Comparison of ENCODE assay signal across 22 mouse cellular contexts in the genomic region with DNA sequence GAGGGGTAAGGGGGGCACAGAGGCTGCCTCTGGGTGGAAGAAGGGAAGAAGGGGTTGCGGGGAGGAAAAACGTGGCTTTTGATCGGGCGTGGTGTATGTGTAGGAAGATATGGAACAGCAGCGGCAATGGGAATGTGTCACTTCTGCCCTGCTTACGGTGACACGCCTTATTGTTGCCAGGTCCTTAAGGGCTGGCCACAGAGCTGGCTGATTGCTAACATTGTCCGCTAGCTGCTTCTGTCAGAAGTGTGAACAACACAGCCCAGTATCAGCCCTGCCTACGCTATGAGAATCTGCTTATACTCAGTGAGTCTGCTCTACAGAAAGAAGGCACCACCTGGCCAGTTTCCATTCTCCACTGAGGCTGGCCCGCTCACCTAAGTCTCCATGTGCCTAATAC. TPM values are rescaled to one million over a fixed set of nuclear protein-coding genes. Genes with fewer than 3 reads are reported as not detected.
DNase-seq lines count a peak whose midpoint lies in the region; ATAC-seq and TF ChIP-seq lines count a peak whose summit lies in the region.
"Had no signal": no experiment of that assay in that cellular context is flagged by ENCODE, and none has a peak within 500 bp of the region (broad histone marks: within the 10 kb centered on the region; RNA-seq: fewer than 3 reads in every experiment).

No protein-coding gene starts in this region.

- H3K27me3 ChIP-seq in heart, embryonic 12.5 days (replicated peaks) = no peaks in the 10 kb centered on the region
- no peaks in the 10 kb centered on the region for H3K27me3 ChIP-seq in heart, embryonic 11.5 days (ENCODE audit: control insufficient read depth, insufficient read depth, low read length)
- H3K27me3 ChIP-seq in heart, embryonic 16.5 days (ENCODE audit: control insufficient read depth, insufficient read depth, low read length) = no peaks in the 10 kb centered on the region
- no peaks in the 10 kb centered on the region for H3K27me3 ChIP-seq in heart, postnatal 0 days (ENCODE audit: control insufficient read depth, insufficient read depth, low read length)
- H3K27me3 ChIP-seq in limb, embryonic 10.5 days (ENCODE audit: low read depth, poor library complexity, severe bottlenecking) = no peaks in the 10 kb centered on the region
- H3K27me3 ChIP-seq: CH12.LX; forebrain, embryonic 13.5 days; Patski had no signal

- peak overlapping the region; percentile 20 for H3K4me2 ChIP-seq in heart, embryonic 12.5 days
- no peak overlapping the region for H3K4me2 ChIP-seq in heart, embryonic 11.5 days
- peak overlapping the region; percentile 1; the same call in 1 of the 2 replicates for H3K4me2 ChIP-seq in heart, embryonic 16.5 days (ENCODE audit: low read depth, low read length)
- no peak overlapping the region for H3K4me2 ChIP-seq in heart, postnatal 0 days (ENCODE audit: low read depth, low read length)
- H3K4me2 ChIP-seq: forebrain, embryonic 13.5 days; hindbrain, embryonic 14.5 days had no signal

- H3K9me3 ChIP-seq in heart, embryonic 12.5 days (replicated peaks) = no peaks in the 10 kb centered on the region
- no peaks in the 10 kb centered on the region for H3K9me3 ChIP-seq in heart, embryonic 11.5 days (replicated peaks; ENCODE audit: control insufficient read depth, low read length)
- H3K9me3 ChIP-seq in heart, embryonic 16.5 days (replicated peaks; ENCODE audit: control insufficient read depth, low read length) = peaks cover 4% of the 10 kb centered on the region; the same call in 1 of the 2 replicates
- H3K9me3 ChIP-seq in heart, postnatal 0 days (replicated peaks; ENCODE audit: control insufficient read depth, low read length) = peaks cover 15% of the 10 kb centered on the region
- no peaks in the 10 kb centered on the region for H3K9me3 ChIP-seq in limb, embryonic 10.5 days (replicated peaks)
- H3K9me3 ChIP-seq: embryonic facial prominence, embryonic 10.5 days; forebrain, embryonic 13.5 days; hindbrain, embryonic 10.5 days had no signal

- intact Hi-C loops in heart, postnatal 25 days (cut with DNase I) = no loop called here

- ATAC-seq in heart, embryonic 12.5 days (ENCODE audit: insufficient number of reproducible peaks, low FRiP score) = no peak
- no peak for ATAC-seq in heart, embryonic 11.5 days (replicated peaks; ENCODE audit: insufficient number of reproducible peaks, low FRiP score, low TSS enrichment)
- peak; percentile 69 for ATAC-seq in heart, embryonic 16.5 days (replicated peaks; ENCODE audit: extremely low read depth, insufficient read depth, low FRiP score)
- ATAC-seq in heart, postnatal 0 days (ENCODE audit: insufficient read depth, low read depth) = peak; percentile 74
- ATAC-seq: forebrain, embryonic 13.5 days; forebrain, postnatal 0 days; intestine, embryonic 16.5 days; Patski had no signal

- no peak for TF ChIP-seq CTCF in heart, postnatal 0 days (IDR thresholded peaks at IDR 0.05; ENCODE audit: low read depth)

- H3K36me3 ChIP-seq in heart, embryonic 12.5 days = no peaks in the 10 kb centered on the region
- H3K36me3 ChIP-seq in heart, embryonic 11.5 days (ENCODE audit: control insufficient read depth, insufficient read depth, low read length) = no peaks in the 10 kb centered on the region
- no peaks in the 10 kb centered on the region for H3K36me3 ChIP-seq in heart, embryonic 16.5 days (ENCODE audit: control insufficient read depth, insufficient read depth)
- no peaks in the 10 kb centered on the region for H3K36me3 ChIP-seq in heart, postnatal 0 days (replicated peaks; ENCODE audit: control insufficient read depth, insufficient read depth, low read length)
- no peaks in the 10 kb centered on the region for H3K36me3 ChIP-seq in limb, embryonic 10.5 days
- H3K36me3 ChIP-seq: embryonic facial prominence, embryonic 10.5 days; hindbrain, embryonic 10.5 days had no signal

- no peak overlapping the region for H3K27ac ChIP-seq in heart, embryonic 12.5 days (ENCODE audit: poor library complexity, severe bottlenecking)
- no peak overlapping the region for H3K27ac ChIP-seq in heart, embryonic 11.5 days (ENCODE audit: low read depth, low read length)
- H3K27ac ChIP-seq in heart, embryonic 16.5 days (ENCODE audit: low read length) = no peak overlapping the region
- no peak overlapping the region for H3K27ac ChIP-seq in heart, postnatal 0 days (ENCODE audit: low read depth)
- H3K27ac ChIP-seq in limb, embryonic 10.5 days = no peak overlapping the region
- H3K27ac ChIP-seq: embryonic facial prominence, embryonic 10.5 days; forebrain, embryonic 13.5 days; hindbrain, embryonic 10.5 days; hindbrain, embryonic 14.5 days had no signal

- no peak for TF ChIP-seq EP300 in heart, postnatal 0 days (IDR thresholded peaks at IDR 0.05; ENCODE audit: low read depth)

- no peak overlapping the region for H3K4me3 ChIP-seq in heart, embryonic 12.5 days
- H3K4me3 ChIP-seq in heart, embryonic 11.5 days (ENCODE audit: low read depth, low read length) = no peak overlapping the region
- H3K4me3 ChIP-seq in heart, embryonic 16.5 days (ENCODE audit: low read length) = no peak overlapping the region
- no peak overlapping the region for H3K4me3 ChIP-seq in heart, postnatal 0 days (ENCODE audit: low read depth, low read length)
- no peak overlapping the region for H3K4me3 ChIP-seq in limb, embryonic 10.5 days
- H3K4me3 ChIP-seq: embryonic facial prominence, embryonic 10.5 days; forebrain, embryonic 13.5 days; hindbrain, embryonic 10.5 days had no signal

- 0 out of 2 replicates have a peak, but pooled peaks cover 5% of the 10 kb centered on the region for H3K4me1 ChIP-seq in heart, embryonic 12.5 days (replicated peaks)
- H3K4me1 ChIP-seq in heart, embryonic 11.5 days (ENCODE audit: control insufficient read depth, insufficient read depth, low read length) = no peaks in the 10 kb centered on the region
- no peaks in the 10 kb centered on the region for H3K4me1 ChIP-seq in heart, embryonic 16.5 days (ENCODE audit: control insufficient read depth, insufficient read depth, low read length)
- H3K4me1 ChIP-seq in heart, postnatal 0 days (ENCODE audit: control insufficient read depth, insufficient read depth) = no peaks in the 10 kb centered on the region
- no peaks in the 10 kb centered on the region for H3K4me1 ChIP-seq in limb, embryonic 10.5 days
- H3K4me1 ChIP-seq: embryonic facial prominence, embryonic 10.5 days; forebrain, embryonic 13.5 days had no signal

- H3K9ac ChIP-seq in heart, embryonic 12.5 days = no peak overlapping the region
- H3K9ac ChIP-seq in heart, embryonic 11.5 days (ENCODE audit: low read depth, low read length) = no peak overlapping the region
- H3K9ac ChIP-seq in heart, embryonic 16.5 days (ENCODE audit: low read length) = no peak overlapping the region
- no peak overlapping the region for H3K9ac ChIP-seq in heart, postnatal 0 days (replicated peaks; ENCODE audit: low read depth, low read length)
- H3K9ac ChIP-seq: forebrain, embryonic 13.5 days; forebrain, postnatal 0 days; hindbrain, embryonic 14.5 days had no signal

- 63% methylated on average over 10 of the region's 10 CpGs for WGBS in heart, embryonic 12.5 days
- WGBS in heart, embryonic 11.5 days (ENCODE audit: insufficient replicate concordance) = 64% methylated on average over 10 of the region's 10 CpGs
- WGBS in heart, embryonic 16.5 days = 55% methylated on average over 10 of the region's 10 CpGs
- 48% methylated on average over 10 of the region's 10 CpGs for WGBS in heart, postnatal 0 days
- 94% methylated on average over 10 of the region's 10 CpGs for WGBS in limb, embryonic 10.5 days

- no peak for DNase-seq in heart, postnatal 25 days (ENCODE audit: low spot score)
- DNase-seq in heart, postnatal 0 days (ENCODE audit: low spot score) = peak; percentile 30
- DNase-seq in limb, embryonic 10.5 days (ENCODE audit: low spot score) = peak; percentile 16
- DNase-seq in thymus, postnatal 25 days = no peak
- no peak for DNase-seq in kidney, postnatal 25 days
- DNase-seq: adrenal gland, adult 8-10 months; adrenal gland, postnatal 36 days; cerebellum, adult 2 months; cerebellum, postnatal 10 days; forebrain, postnatal 0 days; gastrocnemius, postnatal 14 days; kidney, adult 8-10 months had no signal

RNA-seq across cellular contexts. Expression of a gene that starts 50.9 kb away (rescaled TPM):
- 1.2 and 2.3 TPM in 2 replicates for polyA plus RNA-seq in heart, embryonic 12.5 days (2016; fragmentation: Nextera tagmentation; extraction: Ambion mirVana)
- 0.49 and 0.89 TPM in 2 replicates for polyA plus RNA-seq in heart, embryonic 11.5 days (2014; fragmentation: Nextera tagmentation; extraction: Ambion mirVana)
- polyA plus RNA-seq in heart, embryonic 16.5 days (2015; fragmentation: Nextera tagmentation; extraction: Ambion mirVana) = 0.15 and 0.26 TPM in 2 replicates
- total RNA-seq in heart, postnatal 25 days (2021) = not detected
- total RNA-seq in heart, postnatal 0 days (2014; rRNA removed; ENCODE audit: low replicate concordance) = 0.42 TPM in 1 of 2 replicates, not detected in the other
- 0.11 and 0.19 TPM in 2 replicates for polyA plus RNA-seq in heart, postnatal 0 days (2015; fragmentation: Nextera tagmentation; extraction: Ambion mirVana)
- 0.18 and 0.23 TPM in 2 replicates for polyA plus RNA-seq in limb, embryonic 10.5 days (2016; fragmentation: Nextera tagmentation; extraction: Ambion mirVana)
- total RNA-seq: CH12.LX had no signal

Comparison
In these comparisons a context has a peak if more than half of its experiments do, and no peak if none do; other contexts are left out.
1. ATAC-seq: peak in heart, embryonic 16.5 days (single experiment) and heart, postnatal 0 days (single experiment); none in heart, embryonic 12.5 days (single experiment) and heart, embryonic 11.5 days (single experiment).
2. H3K4me2 ChIP-seq: peak in heart, embryonic 12.5 days (single experiment) and heart, embryonic 16.5 days (single experiment); none in heart, embryonic 11.5 days (single experiment) and heart, postnatal 0 days (single experiment).
3. DNase-seq: peak in heart, postnatal 0 days (single experiment) and limb, embryonic 10.5 days (single experiment); none in heart, postnatal 25 days (single experiment), thymus, postnatal 25 days (single experiment) and kidney, postnatal 25 days (0 of 2).